Mouse (Mus musculus) fibroblast of lung, adult 2 months (primary cell): Measurements from ENCODE around the gene Btnl2.
A peak's percentile ranks its signal among the peaks of the same experiment; 100 is the strongest.
"Not testable (repeated sequence)": the region's sequence is repeated elsewhere in the genome, so short reads cannot be mapped to it uniquely, and the experiment has no call there.

Experiments used
- DNase-seq: peaks from one replicate; pipeline ENCODE4 v3.0.0-alpha.2; 2011; ENCODE audit warnings: low read depth

Btnl2 gene

GRCm38 (mm10) chr17:34354539-34354938, at the start of gene Btnl2:
TSS of gene Btnl2 (plus strand) at chr17:34354822.
- no peak for DNase-seq

- peak; percentile 82 for DNase-seq
Measured at GRCm38 (mm10) chr17:34305380-34306030, 49.1 kb upstream of the Btnl2 start, which contains the start of gene H2-Eb1. TSS of gene H2-Eb1 (plus strand) at chr17:34305867.

GRCm38 (mm10) chr17:34306407-34306806, 48.2 kb upstream of the Btnl2 start:
- no peak for DNase-seq

GRCm38 (mm10) chr17:34307216-34307615, 47.4 kb upstream of the Btnl2 start:
- DNase-seq: no peak

- DNase-seq: no peak
Measured at GRCm38 (mm10) chr17:34308161-34308560, 46.5 kb upstream of the Btnl2 start.

- DNase-seq: no peak
Measured at GRCm38 (mm10) chr17:34309225-34309624, 45.4 kb upstream of the Btnl2 start.

- peak; percentile 19 for DNase-seq
Measured at GRCm38 (mm10) chr17:34309683-34310385, 44.8 kb upstream of the Btnl2 start.

GRCm38 (mm10) chr17:34310526-34310925, 44.1 kb upstream of the Btnl2 start:
- not testable (repeated sequence) for DNase-seq

GRCm38 (mm10) chr17:34312185-34312584, 42.4 kb upstream of the Btnl2 start:
- no peak for DNase-seq

- DNase-seq: peak; percentile 44
Measured at GRCm38 (mm10) chr17:34313393-34313792, 41.2 kb upstream of the Btnl2 start.

- no peak for DNase-seq
Measured at GRCm38 (mm10) chr17:34314286-34314685, 40.3 kb upstream of the Btnl2 start.

GRCm38 (mm10) chr17:34315512-34315911, 39.1 kb upstream of the Btnl2 start:
- no peak for DNase-seq

GRCm38 (mm10) chr17:34316697-34317096, 37.9 kb upstream of the Btnl2 start:
- DNase-seq: no peak

GRCm38 (mm10) chr17:34317275-34317674, 37.3 kb upstream of the Btnl2 start:
- no peak for DNase-seq

- DNase-seq: no peak
Measured at GRCm38 (mm10) chr17:34325436-34325835, 29.2 kb upstream of the Btnl2 start, which contains the start of gene H2-Eb2. TSS of gene H2-Eb2 (plus strand) at chr17:34325665.

- no peak for DNase-seq
Measured at GRCm38 (mm10) chr17:34326373-34326772, 28.2 kb upstream of the Btnl2 start.

- DNase-seq: no peak
Measured at GRCm38 (mm10) chr17:34329807-34330206, 24.8 kb upstream of the Btnl2 start.

- DNase-seq: no peak
Measured at GRCm38 (mm10) chr17:34331200-34331599, 23.4 kb upstream of the Btnl2 start.

- no peak for DNase-seq
Measured at GRCm38 (mm10) chr17:34340619-34341402, 13.8 kb upstream of the Btnl2 start.

GRCm38 (mm10) chr17:34344882-34345281, 9.7 kb upstream of the Btnl2 start:
- no peak for DNase-seq

GRCm38 (mm10) chr17:34345486-34345885, 9.1 kb upstream of the Btnl2 start:
- DNase-seq: no peak

- DNase-seq: no peak
Measured at GRCm38 (mm10) chr17:34346041-34346440, 8.6 kb upstream of the Btnl2 start.
